Mouse (Mus musculus) urinary bladder, adult 18-20 months (tissue): Measurements from ENCODE around the gene Nectin2.

Experiments used
- DNase-seq, 2 experiments: peaks; one replicate each; pipeline ENCODE4 v3.0.0; 2022; ENCODE audit warnings: low spot score in 2 of 2, mixed read lengths in 2 of 2

Nectin2 gene

GRCm38 (mm10) chr7:19712414-19712813 is 37.9 kb downstream of the Nectin2 start:
- no peak for DNase-seq

- DNase-seq: no peak
Measured at GRCm38 (mm10) chr7:19710650-19711049, 39.6 kb downstream of the Nectin2 start.

- DNase-seq: no peak
Measured at GRCm38 (mm10) chr7:19705271-19705670, 45.0 kb downstream of the Nectin2 start.

GRCm38 (mm10) chr7:19704475-19704874 is 45.8 kb downstream of the Nectin2 start:
- DNase-seq: no peak

- DNase-seq: no peak
Measured at GRCm38 (mm10) chr7:19702859-19703555, 47.3 kb downstream of the Nectin2 start.

GRCm38 (mm10) chr7:19701069-19701761 is 49.1 kb downstream of the Nectin2 start:
- peak in 1 of 2 experiments; percentile 64 for DNase-seq

GRCm38 (mm10) chr7:19700299-19701068 is 49.8 kb downstream of the Nectin2 start:
- no peak for DNase-seq

GRCm38 (mm10) chr7:19699827-19700148 is 50.5 kb downstream of the Nectin2 start:
- DNase-seq: no peak

GRCm38 (mm10) chr7:19698907-19699826 is 51.1 kb downstream of the Nectin2 start, which contains the start of gene Apoe:
TSS of gene Apoe (minus strand) at chr7:19699188.
- peak in 1 of 2 experiments; percentile 42 for DNase-seq

- no peak for DNase-seq
Measured at GRCm38 (mm10) chr7:19697949-19698906, 52.1 kb downstream of the Nectin2 start.

- DNase-seq: no peak
Measured at GRCm38 (mm10) chr7:19696336-19696873, 53.9 kb downstream of the Nectin2 start.

- no peak for DNase-seq
Measured at GRCm38 (mm10) chr7:19695881-19696280, 54.4 kb downstream of the Nectin2 start.

- DNase-seq: no peak
Measured at GRCm38 (mm10) chr7:19695213-19695594, 55.1 kb downstream of the Nectin2 start.

- no peak for DNase-seq
Measured at GRCm38 (mm10) chr7:19694336-19695212, 55.7 kb downstream of the Nectin2 start.

GRCm38 (mm10) chr7:19693421-19693820 is 56.9 kb downstream of the Nectin2 start:
- peak in 1 of 2 experiments; percentile 50 for DNase-seq

GRCm38 (mm10) chr7:19691873-19692865 is 58.1 kb downstream of the Nectin2 start, which contains the start of gene Apoc1:
TSS of gene Apoc1 (minus strand) at chr7:19692660.
- DNase-seq: no peak

- DNase-seq: no peak
Measured at GRCm38 (mm10) chr7:19691434-19691833, 58.8 kb downstream of the Nectin2 start.

- no peak for DNase-seq
Measured at GRCm38 (mm10) chr7:19690845-19691244, 59.4 kb downstream of the Nectin2 start.
